Mouse (Mus musculus) embryonic facial prominence, embryonic 14.5 days (tissue): Measurements from ENCODE around the gene Lmo7. TPM values are rescaled to one million over a fixed set of nuclear protein-coding genes. Genes with fewer than 3 reads are reported as not detected.

Source experiments
- ATAC-seq: fragments of 200-750 bp; cut with Nextera tagmentation; 2 replicates; pipeline ENCODE4 v1.8.0; 2017; ENCODE audit warnings: low read depth, moderate number of reproducible peaks, moderate TSS enrichment
- DNase-seq: peaks from one replicate; pipeline ENCODE4 v3.0.0-alpha.2; 2015; ENCODE audit warnings: low spot score
- H3K27ac ChIP-seq: fragments of 300-500 bp; sonication (generic); replicated peaks from 2 replicates; pipeline ENCODE4 v1.5.1; 2014; ENCODE audit warnings: low read depth, mild to moderate bottlenecking, low read length, moderate library complexity
- H3K27me3 ChIP-seq: fragments of 300-500 bp; sonication (generic); replicated peaks from 2 replicates; pipeline ENCODE4 v1.6.1; 2014; ENCODE audit warnings: low read length; ENCODE audit not compliant: control insufficient read depth, insufficient read depth
- H3K36me3 ChIP-seq: fragments of 300-500 bp; sonication (generic); 2 replicates; pipeline ENCODE4 v1.6.1; 2014; ENCODE audit warnings: low read length, mixed read lengths; ENCODE audit not compliant: control insufficient read depth, insufficient read depth
- H3K4me1 ChIP-seq: fragments of 300-500 bp; sonication (generic); 2 replicates; pipeline ENCODE4 v1.6.1; 2014; ENCODE audit warnings: antibody characterized with exemption, low read length; ENCODE audit not compliant: control insufficient read depth, insufficient read depth
- H3K4me2 ChIP-seq: fragments of 300-500 bp; sonication (generic); 2 replicates; pipeline ENCODE4 v1.6.1; 2014; ENCODE audit warnings: low read depth, mild to moderate bottlenecking, low read length, moderate library complexity, mixed read lengths
- H3K4me3 ChIP-seq: fragments of 300-500 bp; sonication (generic); 2 replicates; pipeline ENCODE4 v1.5.1; 2014; ENCODE audit warnings: low read depth, mild to moderate bottlenecking, low read length
- H3K9ac ChIP-seq: fragments of 300-500 bp; sonication (generic); 2 replicates; pipeline ENCODE4 v1.6.1; 2014; ENCODE audit warnings: low read depth, mild to moderate bottlenecking, low read length, moderate library complexity, mixed read lengths
- H3K9me3 ChIP-seq: fragments of 300-500 bp; sonication (generic); 2 replicates; pipeline ENCODE4 v1.6.1; 2016; ENCODE audit warnings: low read length; ENCODE audit not compliant: control insufficient read depth
- WGBS: fragments of 180-500 bp; shearing (Covaris S2); extraction: QIAGEN DNeasy Blood & Tissue Kit; methylation state at CpG from one replicate; pipeline ENCODE4 v1.1.7; 2014; 5-methylcytosine and 5-hydroxymethylcytosine counted together
- polyA plus RNA-seq: library from polyadenylated mRNA; unstranded; fragments of >200 nt; fragmentation: Nextera tagmentation; extraction: Ambion mirVana; gene quantifications from 2 replicates; pipeline ENCODE4 v1.2.1, GENCODE M21; 2014

The Lmo7 gene
- polyA plus RNA-seq, 1 experiment from 2014 or later = 35.8 TPM

DNA sequence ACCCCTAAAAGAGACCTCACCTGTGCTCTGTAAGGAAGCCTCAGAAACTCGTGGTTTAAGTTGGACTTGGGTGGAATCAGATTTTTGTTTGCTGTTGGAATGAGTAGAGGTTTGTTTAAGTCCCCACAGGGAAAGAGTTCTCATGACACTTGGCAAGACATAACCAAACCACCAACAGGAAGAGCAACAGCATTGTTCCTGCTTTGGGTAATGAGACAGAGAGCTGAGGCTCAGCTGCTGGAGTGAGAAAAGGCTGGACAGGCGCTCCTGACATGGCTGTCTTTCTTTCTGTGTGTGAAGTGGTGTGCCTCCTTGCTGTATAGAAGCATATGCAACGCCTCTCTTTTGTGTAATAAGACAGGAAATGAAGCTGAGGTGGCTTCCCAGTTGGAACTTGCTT, 132.3 kb downstream of the Lmo7 start:
- DNase-seq = no peak
- Histone ChIP-seq H3K9me3 (no peaks in the 10 kb centered on the region), H3K4me1 (no peaks in the 10 kb centered on the region), H3K27me3 (no peaks in the 10 kb centered on the region), H3K36me3 (no peaks in the 10 kb centered on the region), H3K4me2 (no peak overlapping the region), H3K9ac (no peak overlapping the region), H3K4me3 (no peak overlapping the region), H3K27ac (no peak overlapping the region)
- no peak for ATAC-seq
- whole genome bisulfite sequencing = 57% methylated on average over 3 of the region's 3 CpGs

DNA sequence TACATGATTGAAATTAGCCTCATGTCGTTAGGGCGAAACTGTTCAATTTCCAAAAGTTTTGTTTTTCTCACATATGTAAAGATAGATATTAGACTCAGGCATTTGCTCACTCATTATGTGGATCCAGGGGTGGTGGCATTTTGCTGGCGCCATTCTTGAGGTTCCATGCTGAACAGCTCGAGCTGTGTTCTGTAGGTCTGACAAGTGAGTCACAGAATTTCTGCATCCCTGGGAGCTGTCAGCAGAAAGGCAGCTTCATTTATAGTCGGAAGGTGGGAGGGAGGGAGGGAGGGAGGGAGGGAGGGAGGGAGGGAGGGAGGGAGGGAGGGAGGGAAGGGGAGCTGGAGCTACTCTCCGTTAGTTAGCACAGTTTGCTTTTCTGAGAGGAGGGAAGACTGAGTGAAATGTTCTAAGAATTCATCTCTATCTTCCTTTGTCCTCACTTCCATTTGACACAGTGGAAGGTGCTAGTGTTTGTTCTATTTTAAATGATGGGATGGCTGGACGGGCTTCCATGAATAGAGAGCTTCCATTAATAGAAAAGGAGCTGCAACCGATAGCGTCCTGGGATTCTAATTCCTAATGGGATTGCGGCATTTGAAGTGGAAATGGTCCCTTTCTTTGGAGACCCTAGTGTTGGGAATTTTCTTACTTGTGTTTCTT, 137.4 kb downstream of the Lmo7 start:
- no peak for DNase-seq
- no peak overlapping the region for H3K9ac ChIP-seq
- H3K4me3 ChIP-seq = no peak overlapping the region
- H3K4me1 ChIP-seq = peaks cover 20% of the 10 kb centered on the region
- no peak overlapping the region for H3K27ac ChIP-seq
- H3K27me3 ChIP-seq = no peaks in the 10 kb centered on the region
- H3K36me3 ChIP-seq = no peaks in the 10 kb centered on the region
- no peak overlapping the region for H3K4me2 ChIP-seq
- no peak for ATAC-seq
- WGBS = 62% methylated on average over 9 of the region's 10 CpGs
- no peaks in the 10 kb centered on the region for H3K9me3 ChIP-seq

DNA sequence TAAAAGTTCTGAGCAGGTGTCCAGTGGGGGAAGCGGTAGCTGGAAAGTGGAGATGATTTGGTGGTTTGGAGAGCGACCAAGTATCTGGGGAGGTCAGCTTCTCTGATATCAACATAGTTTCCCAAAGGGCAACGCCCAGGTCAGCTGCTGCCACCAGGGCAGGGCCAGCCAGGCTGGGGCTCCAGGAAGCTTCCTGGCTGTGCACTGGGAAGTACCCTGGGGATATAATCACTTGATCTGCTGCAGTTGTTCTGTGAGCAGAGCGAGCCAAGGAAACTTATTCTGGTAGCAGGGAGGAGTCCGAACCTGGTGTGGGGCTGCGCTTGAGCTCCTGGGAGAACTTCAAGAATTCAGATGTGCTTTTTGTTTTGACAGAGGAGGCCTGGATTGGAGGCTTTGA, 139.4 kb downstream of the Lmo7 start:
- ATAC-seq = no peak
- 40% methylated on average over 6 of the region's 6 CpGs for WGBS
- no peak overlapping the region for H3K9ac ChIP-seq
- no peak overlapping the region for H3K27ac ChIP-seq
- H3K4me2 ChIP-seq = no peak overlapping the region
- no peaks in the 10 kb centered on the region for H3K27me3 ChIP-seq
- H3K4me3 ChIP-seq = no peak overlapping the region
- no peaks in the 10 kb centered on the region for H3K36me3 ChIP-seq
- peaks cover 20% of the 10 kb centered on the region for H3K4me1 ChIP-seq
- DNase-seq = peak; percentile 72
- H3K9me3 ChIP-seq = no peaks in the 10 kb centered on the region

DNA sequence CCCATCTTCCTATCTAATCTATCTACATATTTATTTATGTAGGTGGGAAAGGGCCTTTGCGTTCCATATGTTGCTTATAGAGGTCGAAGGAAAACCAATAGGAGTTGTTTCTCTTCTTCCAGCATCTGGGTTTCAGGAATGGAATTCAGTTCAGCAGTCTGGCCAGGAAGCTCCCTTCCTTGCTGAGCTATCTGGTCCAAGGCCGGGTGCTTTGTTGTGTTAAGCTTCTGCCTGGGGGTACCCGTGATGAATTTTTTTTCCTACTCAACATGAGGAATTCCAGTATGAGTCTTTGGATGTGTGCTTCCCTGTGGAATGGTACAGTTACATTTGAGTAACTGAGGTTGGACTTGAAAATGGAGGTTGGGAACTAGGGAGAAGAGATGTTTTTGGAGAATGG, 139.9 kb downstream of the Lmo7 start:
- ATAC-seq = no peak
- Histone ChIP-seq H3K27me3 (no peaks in the 10 kb centered on the region), H3K4me1 (peaks cover 20% of the 10 kb centered on the region), H3K9me3 (no peaks in the 10 kb centered on the region), H3K4me3 (no peak overlapping the region), H3K36me3 (no peaks in the 10 kb centered on the region), H3K9ac (no peak overlapping the region), H3K27ac (no peak overlapping the region), H3K4me2 (no peak overlapping the region)
- WGBS = 54% methylated on average over 4 of the region's 4 CpGs
- DNase-seq = no peak

DNA sequence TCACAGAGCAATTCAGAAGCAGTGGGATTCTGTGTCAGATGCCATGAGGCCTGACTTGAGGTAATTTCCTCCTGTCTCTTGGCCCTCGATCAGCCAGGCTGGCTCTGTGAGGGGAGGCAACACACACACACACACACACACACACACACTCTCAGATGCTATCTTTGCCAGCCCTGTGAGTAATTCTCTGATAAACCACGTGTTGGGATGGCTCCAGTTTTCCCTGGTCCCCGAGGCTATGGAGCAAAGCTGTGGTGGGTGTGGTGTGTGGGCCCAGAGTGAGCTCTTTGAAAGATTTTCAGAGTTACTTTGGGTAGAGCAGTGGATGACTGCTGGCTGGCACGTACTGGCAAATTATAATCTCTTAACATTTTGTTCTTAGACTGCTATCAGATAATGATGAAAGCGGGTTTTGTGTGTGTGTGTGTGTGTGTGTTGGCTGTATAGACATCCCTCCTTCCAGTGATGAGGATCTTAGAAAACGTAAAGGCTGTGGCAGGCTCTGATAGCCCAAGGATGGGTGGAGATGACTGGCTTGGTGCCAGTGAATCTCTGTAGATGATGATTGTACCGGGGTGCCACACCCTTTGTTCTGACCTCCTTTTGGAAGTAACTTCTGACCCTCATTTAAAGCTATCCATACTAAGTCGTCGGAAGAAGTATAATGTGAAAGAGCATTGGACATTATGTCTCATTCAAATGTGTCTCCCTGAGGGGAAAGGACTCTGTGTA, 140.6 kb downstream of the Lmo7 start:
- H3K4me2 ChIP-seq = no peak overlapping the region
- H3K9me3 ChIP-seq = no peaks in the 10 kb centered on the region
- DNase-seq (peak; percentile 73), ATAC-seq (peak; percentile 74)
- no peaks in the 10 kb centered on the region for H3K36me3 ChIP-seq
- H3K9ac ChIP-seq = no peak overlapping the region
- no peak overlapping the region for H3K27ac ChIP-seq
- WGBS = 55% methylated on average over 9 of the region's 9 CpGs
- peaks cover 20% of the 10 kb centered on the region for H3K4me1 ChIP-seq
- no peak overlapping the region for H3K4me3 ChIP-seq
- no peaks in the 10 kb centered on the region for H3K27me3 ChIP-seq

DNA sequence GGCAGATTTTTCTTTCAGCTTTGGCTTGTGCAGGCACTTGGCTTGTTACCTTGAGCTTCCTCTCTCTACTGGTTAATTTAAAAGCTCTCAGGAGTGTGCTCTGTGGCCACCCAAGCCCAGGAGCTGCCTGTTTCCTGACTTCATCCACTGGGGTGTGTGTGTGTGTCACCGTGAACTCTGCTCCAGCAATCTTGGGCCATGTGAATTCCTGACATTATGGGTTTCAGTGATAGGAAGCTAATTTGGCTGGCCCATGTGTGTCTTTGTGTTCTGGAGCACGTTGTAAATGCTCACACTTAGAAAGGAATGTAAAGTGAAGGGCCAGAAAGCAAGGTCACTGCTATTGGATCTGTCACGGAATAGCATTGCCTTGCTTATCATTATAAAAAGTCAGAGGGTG, 143.1 kb downstream of the Lmo7 start:
- no peak overlapping the region for H3K27ac ChIP-seq
- ATAC-seq (no peak), DNase-seq (no peak)
- H3K9ac ChIP-seq = no peak overlapping the region
- WGBS = 68% methylated on average over 3 of the region's 3 CpGs
- no peak overlapping the region for H3K4me2 ChIP-seq
- no peaks in the 10 kb centered on the region for H3K36me3 ChIP-seq
- H3K27me3 ChIP-seq = no peaks in the 10 kb centered on the region
- H3K4me3 ChIP-seq = no peak overlapping the region
- peaks cover 20% of the 10 kb centered on the region for H3K4me1 ChIP-seq
- H3K9me3 ChIP-seq = no peaks in the 10 kb centered on the region

DNA sequence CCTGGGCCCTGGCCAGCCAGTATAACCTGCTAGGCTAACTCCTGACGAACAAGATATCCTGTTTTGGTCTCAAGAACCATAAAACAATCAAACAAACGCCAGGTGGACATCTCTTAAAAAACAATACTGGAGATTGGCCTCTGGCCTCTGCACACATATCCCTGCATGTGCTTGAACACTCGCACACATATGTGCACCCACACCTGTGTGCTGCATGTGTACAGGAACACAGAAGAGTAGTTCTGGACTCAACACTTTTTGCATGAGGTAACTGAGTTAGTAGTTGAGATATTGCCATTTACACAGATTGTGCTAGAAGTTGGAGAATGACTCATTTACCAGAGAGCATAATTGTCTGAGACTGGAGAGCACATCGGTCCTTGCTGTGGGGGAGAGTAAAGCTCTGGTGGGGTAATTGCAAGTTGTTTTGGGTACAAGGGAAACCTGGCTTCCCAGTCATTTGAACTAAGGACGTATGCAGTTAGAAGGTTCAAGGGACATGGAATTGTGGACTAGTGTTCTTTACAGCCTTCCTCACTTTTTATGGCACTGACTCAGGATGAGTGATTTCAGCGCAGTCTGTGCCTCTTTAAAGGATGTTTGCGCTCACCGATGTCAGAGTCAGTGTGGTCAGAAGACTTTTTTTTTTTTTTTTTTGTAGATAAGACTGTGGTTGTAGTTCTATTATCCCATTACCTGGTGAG, 148.7 kb downstream of the Lmo7 start:
- Histone ChIP-seq H3K9ac (no peak overlapping the region), H3K4me1 (no peaks in the 10 kb centered on the region), H3K36me3 (no peaks in the 10 kb centered on the region), H3K4me3 (no peak overlapping the region), H3K4me2 (no peak overlapping the region), H3K27ac (no peak overlapping the region), H3K9me3 (no peaks in the 10 kb centered on the region), H3K27me3 (no peaks in the 10 kb centered on the region)
- no peak for DNase-seq
- WGBS = 80% methylated on average over 8 of the region's 8 CpGs
- ATAC-seq = no peak

DNA sequence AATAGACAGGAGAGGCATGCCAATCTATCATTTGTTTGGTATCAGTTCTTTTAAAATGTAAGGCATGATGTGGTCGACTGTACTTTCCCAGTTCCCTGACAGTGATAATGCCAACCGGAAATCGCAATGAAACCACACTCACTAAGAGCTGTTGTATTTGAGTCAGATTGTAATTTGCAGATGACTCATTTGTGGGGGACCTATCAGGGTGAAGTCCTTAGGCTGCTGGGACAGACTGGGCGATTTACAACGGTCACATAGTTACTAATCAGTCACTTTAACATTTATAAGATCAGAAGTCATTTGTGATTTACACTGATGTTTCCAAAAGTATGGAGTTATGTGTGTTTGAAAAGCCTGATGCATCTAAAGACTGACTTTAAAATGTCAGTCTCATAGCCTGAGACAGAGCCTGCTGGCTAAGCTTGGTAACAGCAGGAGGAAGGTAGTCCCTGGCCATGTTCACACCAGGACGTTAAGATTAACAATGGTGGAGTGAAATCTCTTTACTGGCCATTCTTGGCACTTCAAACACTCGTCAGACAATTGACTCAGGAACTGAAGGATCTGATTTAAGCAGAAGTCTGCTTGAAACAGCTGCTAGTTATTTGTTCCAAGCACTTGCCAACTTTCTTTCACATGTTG, 149.4 kb downstream of the Lmo7 start:
- ATAC-seq (no peak), DNase-seq (peak; percentile 61)
- 43% methylated on average over 7 of the region's 7 CpGs for WGBS
- Histone ChIP-seq H3K9me3 (no peaks in the 10 kb centered on the region), H3K9ac (no peak overlapping the region), H3K4me2 (no peak overlapping the region), H3K4me3 (no peak overlapping the region), H3K27ac (no peak overlapping the region), H3K4me1 (no peaks in the 10 kb centered on the region), H3K27me3 (no peaks in the 10 kb centered on the region), H3K36me3 (no peaks in the 10 kb centered on the region)
